Mouse (Mus musculus): ENCODE data around the gene Smarca4. TPM values are rescaled to one million over a fixed set of nuclear protein-coding genes. Genes with fewer than 3 reads are reported as not detected.
"Not testable (repeated sequence)": the region's sequence is repeated elsewhere in the genome, so short reads cannot be mapped to it uniquely, and the experiment has no call there.

Gene Smarca4
- polyA plus RNA-seq, 1 experiment from 2014 or later = 191 TPM

GRCm38 (mm10) chr9:21688554-21688953 is 72.6 kb downstream of the Smarca4 start:
- Histone ChIP-seq H3K4me3 (ENCODE audit: low read depth, low read length) (no peak overlapping the region), H3K4me2 (ENCODE audit: low read depth, low read length, severe bottlenecking) (no peak overlapping the region), H3K36me3 (ENCODE audit: control insufficient read depth, insufficient read depth, low read length) (peaks cover 21% of the 10 kb centered on the region; the same call in 1 of the 2 replicates), H3K27ac (ENCODE audit: low read depth, low read length) (no peak overlapping the region), H3K9ac (ENCODE audit: low read length) (no peak overlapping the region), H3K27me3 (ENCODE audit: control insufficient read depth, insufficient read depth, low read length) (no peaks in the 10 kb centered on the region), H3K9me3 (ENCODE audit: control insufficient read depth, low read length) (no peaks in the 10 kb centered on the region), H3K4me1 (replicated peaks; ENCODE audit: control insufficient read depth, insufficient read depth, low read length) (no peaks in the 10 kb centered on the region)
- DNase-seq (ENCODE audit: low spot score) (no peak), ATAC-seq (replicated peaks; ENCODE audit: low FRiP score) (no peak)
- 95% methylated on average over 7 of the region's 7 CpGs for WGBS

- DNase-seq (ENCODE audit: low spot score) (no peak), ATAC-seq (replicated peaks; ENCODE audit: low FRiP score) (no peak)
- Histone ChIP-seq H3K9me3 (ENCODE audit: control insufficient read depth, low read length) (no peaks in the 10 kb centered on the region), H3K27ac (ENCODE audit: low read depth, low read length) (no peak overlapping the region), H3K4me2 (ENCODE audit: low read depth, low read length, severe bottlenecking) (no peak overlapping the region), H3K4me3 (ENCODE audit: low read depth, low read length) (no peak overlapping the region), H3K27me3 (ENCODE audit: control insufficient read depth, insufficient read depth, low read length) (no peaks in the 10 kb centered on the region), H3K9ac (ENCODE audit: low read length) (no peak overlapping the region), H3K36me3 (ENCODE audit: control insufficient read depth, insufficient read depth, low read length) (peaks cover 15% of the 10 kb centered on the region; the same call in 1 of the 2 replicates), H3K4me1 (replicated peaks; ENCODE audit: control insufficient read depth, insufficient read depth, low read length) (no peaks in the 10 kb centered on the region)
- 82% methylated on average over 3 of the region's 3 CpGs for WGBS
These were observed 74.1 kb downstream of the Smarca4 start for GRCm38 (mm10) chr9:21690031-21690430.

GRCm38 (mm10) chr9:21691862-21692261 is 75.9 kb downstream of the Smarca4 start:
- Histone ChIP-seq H3K4me2 (ENCODE audit: low read depth, low read length, severe bottlenecking) (no peak overlapping the region), H3K4me1 (replicated peaks; ENCODE audit: control insufficient read depth, insufficient read depth, low read length) (no peaks in the 10 kb centered on the region), H3K36me3 (ENCODE audit: control insufficient read depth, insufficient read depth, low read length) (peaks cover under 1% of the 10 kb centered on the region; the same call in 1 of the 2 replicates), H3K27ac (ENCODE audit: low read depth, low read length) (no peak overlapping the region), H3K4me3 (ENCODE audit: low read depth, low read length) (no peak overlapping the region), H3K9me3 (ENCODE audit: control insufficient read depth, low read length) (no peaks in the 10 kb centered on the region), H3K9ac (ENCODE audit: low read length) (no peak overlapping the region), H3K27me3 (ENCODE audit: control insufficient read depth, insufficient read depth, low read length) (no peaks in the 10 kb centered on the region)
- WGBS = 63% methylated on average over 2 of the region's 2 CpGs
- ATAC-seq (replicated peaks; ENCODE audit: low FRiP score) (no peak), DNase-seq (ENCODE audit: low spot score) (no peak)

GRCm38 (mm10) chr9:21692491-21692890 is 76.5 kb downstream of the Smarca4 start:
- Histone ChIP-seq H3K4me3 (ENCODE audit: low read depth, low read length) (no peak overlapping the region), H3K9ac (ENCODE audit: low read length) (no peak overlapping the region), H3K9me3 (ENCODE audit: control insufficient read depth, low read length) (no peaks in the 10 kb centered on the region), H3K4me1 (replicated peaks; ENCODE audit: control insufficient read depth, insufficient read depth, low read length) (no peaks in the 10 kb centered on the region), H3K27ac (ENCODE audit: low read depth, low read length) (no peak overlapping the region), H3K27me3 (ENCODE audit: control insufficient read depth, insufficient read depth, low read length) (no peaks in the 10 kb centered on the region), H3K4me2 (ENCODE audit: low read depth, low read length, severe bottlenecking) (no peak overlapping the region), H3K36me3 (ENCODE audit: control insufficient read depth, insufficient read depth, low read length) (peaks cover 2% of the 10 kb centered on the region; the same call in 1 of the 2 replicates)
- DNase-seq (ENCODE audit: low spot score) (no peak), ATAC-seq (replicated peaks; ENCODE audit: low FRiP score) (no peak)
- 100% methylated on average over 4 of the region's 4 CpGs for WGBS

GRCm38 (mm10) chr9:21694071-21694470 is 78.1 kb downstream of the Smarca4 start:
- Histone ChIP-seq H3K27ac (ENCODE audit: low read depth, low read length) (no peak overlapping the region), H3K9me3 (ENCODE audit: control insufficient read depth, low read length) (no peaks in the 10 kb centered on the region), H3K4me2 (ENCODE audit: low read depth, low read length, severe bottlenecking) (no peak overlapping the region), H3K4me1 (replicated peaks; ENCODE audit: control insufficient read depth, insufficient read depth, low read length) (no peaks in the 10 kb centered on the region), H3K36me3 (ENCODE audit: control insufficient read depth, insufficient read depth, low read length) (peaks cover 2% of the 10 kb centered on the region; the same call in 1 of the 2 replicates), H3K9ac (ENCODE audit: low read length) (no peak overlapping the region), H3K4me3 (ENCODE audit: low read depth, low read length) (no peak overlapping the region), H3K27me3 (ENCODE audit: control insufficient read depth, insufficient read depth, low read length) (no peaks in the 10 kb centered on the region)
- ATAC-seq (replicated peaks; ENCODE audit: low FRiP score) = no peak
- no peak for DNase-seq (ENCODE audit: low spot score)

- Histone ChIP-seq H3K4me3 (ENCODE audit: low read depth, low read length) (no peak overlapping the region), H3K27me3 (ENCODE audit: control insufficient read depth, insufficient read depth, low read length) (no peaks in the 10 kb centered on the region), H3K4me2 (ENCODE audit: low read depth, low read length, severe bottlenecking) (no peak overlapping the region), H3K27ac (ENCODE audit: low read depth, low read length) (no peak overlapping the region), H3K4me1 (replicated peaks; ENCODE audit: control insufficient read depth, insufficient read depth, low read length) (no peaks in the 10 kb centered on the region), H3K36me3 (ENCODE audit: control insufficient read depth, insufficient read depth, low read length) (peaks cover 2% of the 10 kb centered on the region; the same call in 1 of the 2 replicates), H3K9me3 (ENCODE audit: control insufficient read depth, low read length) (no peaks in the 10 kb centered on the region), H3K9ac (ENCODE audit: low read length) (no peak overlapping the region)
- 93% methylated on average over 5 of the region's 5 CpGs for WGBS
- ATAC-seq (replicated peaks; ENCODE audit: low FRiP score) (no peak), DNase-seq (ENCODE audit: low spot score) (no peak)
These were observed 79.3 kb downstream of the Smarca4 start for GRCm38 (mm10) chr9:21695229-21695792.

GRCm38 (mm10) chr9:21697121-21697520 is 81.2 kb downstream of the Smarca4 start:
- no peak overlapping the region for H3K27ac ChIP-seq (ENCODE audit: low read depth, low read length)
- WGBS = 92% methylated on average over 6 of the region's 6 CpGs
- H3K36me3 ChIP-seq (ENCODE audit: control insufficient read depth, insufficient read depth, low read length) = peaks cover 17% of the 10 kb centered on the region
- H3K4me1 ChIP-seq (replicated peaks; ENCODE audit: control insufficient read depth, insufficient read depth, low read length) = no peaks in the 10 kb centered on the region
- no peak for ATAC-seq (replicated peaks; ENCODE audit: low FRiP score)
- no peaks in the 10 kb centered on the region for H3K27me3 ChIP-seq (ENCODE audit: control insufficient read depth, insufficient read depth, low read length)
- no peaks in the 10 kb centered on the region for H3K9me3 ChIP-seq (ENCODE audit: control insufficient read depth, low read length)
- no peak for DNase-seq (ENCODE audit: low spot score)
- H3K4me3 ChIP-seq (ENCODE audit: low read depth, low read length) = no peak overlapping the region
- H3K4me2 ChIP-seq (ENCODE audit: low read depth, low read length, severe bottlenecking) = no peak overlapping the region
- no peak overlapping the region for H3K9ac ChIP-seq (ENCODE audit: low read length)

- H3K27me3 ChIP-seq (ENCODE audit: control insufficient read depth, insufficient read depth, low read length); ATAC-seq (replicated peaks; ENCODE audit: low FRiP score); H3K27ac ChIP-seq (ENCODE audit: low read depth, low read length); H3K4me1 ChIP-seq (replicated peaks; ENCODE audit: control insufficient read depth, insufficient read depth, low read length); H3K4me3 ChIP-seq (ENCODE audit: low read depth, low read length); H3K9ac ChIP-seq (ENCODE audit: low read length); DNase-seq (ENCODE audit: low spot score); H3K9me3 ChIP-seq (ENCODE audit: control insufficient read depth, low read length); H3K4me2 ChIP-seq (ENCODE audit: low read depth, low read length, severe bottlenecking): not testable (repeated sequence)
- WGBS = 91% methylated on average over 6 of the region's 6 CpGs
- H3K36me3 ChIP-seq (ENCODE audit: control insufficient read depth, insufficient read depth, low read length) = peaks cover 28% of the 10 kb centered on the region
These were observed 83.3 kb downstream of the Smarca4 start for GRCm38 (mm10) chr9:21699280-21699679.

- 93% methylated on average over 14 of the region's 14 CpGs for WGBS
- Histone ChIP-seq H3K9me3 (ENCODE audit: control insufficient read depth, low read length) (no peaks in the 10 kb centered on the region), H3K4me1 (replicated peaks; ENCODE audit: control insufficient read depth, insufficient read depth, low read length) (no peaks in the 10 kb centered on the region), H3K27ac (ENCODE audit: low read depth, low read length) (no peak overlapping the region), H3K27me3 (ENCODE audit: control insufficient read depth, insufficient read depth, low read length) (no peaks in the 10 kb centered on the region), H3K4me2 (ENCODE audit: low read depth, low read length, severe bottlenecking) (no peak overlapping the region), H3K9ac (ENCODE audit: low read length) (no peak overlapping the region), H3K36me3 (ENCODE audit: control insufficient read depth, insufficient read depth, low read length) (peaks cover 30% of the 10 kb centered on the region), H3K4me3 (ENCODE audit: low read depth, low read length) (no peak overlapping the region)
- no peak for DNase-seq (ENCODE audit: low spot score)
- no peak for ATAC-seq (replicated peaks; ENCODE audit: low FRiP score)
These were observed 85.1 kb downstream of the Smarca4 start for GRCm38 (mm10) chr9:21701091-21701490.

Data from forebrain, embryonic 11.5 days (tissue).